Mouse (Mus musculus) T-cell, adult 2 months (primary cell): ENCODE results near the gene Cat.
A peak's percentile ranks its signal among the peaks of the same experiment; 100 is the strongest.

ENCODE experiments used
- DNase-seq: peaks from one replicate; pipeline ENCODE4 v3.0.0; 2022; ENCODE audit warnings: low spot score

Cat gene

GRCm38 (mm10) chr2:103477456-103477855 is 7.5 kb downstream of the Cat start:
- no peak for DNase-seq

- peak; percentile 8 for DNase-seq
Measured at GRCm38 (mm10) chr2:103476657-103477056, 8.3 kb downstream of the Cat start.

DNA sequence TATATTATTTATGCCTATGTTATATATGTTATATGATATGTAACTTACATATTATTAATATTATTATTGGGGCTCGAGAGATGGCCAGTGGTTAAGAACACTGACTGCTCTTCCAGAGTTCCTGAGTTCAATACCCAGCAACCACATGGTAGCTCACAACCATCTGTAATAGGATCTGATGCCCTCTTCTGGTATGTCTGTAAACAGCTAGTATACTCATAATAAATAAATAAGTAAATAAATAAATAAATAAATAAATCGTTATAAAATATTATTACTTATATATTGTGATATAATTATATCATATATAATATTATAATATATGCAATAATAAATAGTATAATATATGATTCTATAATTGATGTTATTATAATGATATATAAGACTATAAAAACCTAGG is 8.8 kb downstream of the Cat start:
- no peak for DNase-seq

- no peak for DNase-seq
Measured at GRCm38 (mm10) chr2:103473362-103473761, 11.6 kb downstream of the Cat start.

GRCm38 (mm10) chr2:103466984-103467588 is 17.9 kb downstream of the Cat start:
- DNase-seq = no peak

- no peak for DNase-seq
Measured at GRCm38 (mm10) chr2:103466272-103466671, 18.7 kb downstream of the Cat start.

GRCm38 (mm10) chr2:103465429-103465828 is 19.5 kb downstream of the Cat start:
- DNase-seq = no peak

- no peak for DNase-seq
Measured at GRCm38 (mm10) chr2:103464524-103464923, 20.4 kb downstream of the Cat start.

- no peak for DNase-seq
Measured at GRCm38 (mm10) chr2:103462746-103463145, 22.2 kb downstream of the Cat start.

DNA sequence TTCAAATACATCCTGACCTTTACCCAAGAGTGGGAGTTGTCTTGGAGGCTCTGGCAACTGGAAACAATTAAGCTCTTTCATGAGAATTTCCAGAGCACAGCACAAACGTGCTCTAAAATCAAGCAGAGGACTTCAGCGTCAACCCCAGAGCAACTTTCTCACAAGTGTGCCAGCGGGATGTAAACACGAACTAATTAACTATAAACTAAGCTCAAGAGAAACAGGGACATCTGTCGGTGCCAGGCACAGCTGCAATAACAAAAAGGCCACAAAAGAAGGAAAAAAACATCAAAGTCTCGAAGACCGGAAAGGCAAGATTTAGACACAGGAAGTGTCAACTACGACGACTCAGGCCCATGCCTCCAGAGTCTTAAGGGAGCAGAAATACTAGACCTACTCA is 23.2 kb downstream of the Cat start:
- no peak for DNase-seq

DNA sequence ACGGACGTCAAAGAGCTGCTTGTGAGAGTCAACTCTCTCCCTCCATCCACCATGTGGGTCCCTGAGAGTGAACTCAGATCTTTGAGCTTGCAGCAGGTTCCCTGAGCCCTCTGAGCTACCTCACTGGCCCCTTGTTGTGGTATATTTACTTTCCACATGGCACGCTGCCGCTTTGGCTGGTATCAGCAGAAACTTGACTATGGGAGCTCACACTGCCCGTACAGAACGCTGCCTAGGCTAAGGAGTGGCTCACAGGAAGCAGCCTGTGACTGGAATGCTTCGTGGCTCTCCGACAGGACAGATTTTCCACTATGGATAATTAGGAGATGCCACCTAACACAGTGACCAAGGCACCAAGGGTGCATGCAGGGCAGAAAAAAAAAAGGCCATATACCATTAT is 23.8 kb downstream of the Cat start:
- no peak for DNase-seq

DNA sequence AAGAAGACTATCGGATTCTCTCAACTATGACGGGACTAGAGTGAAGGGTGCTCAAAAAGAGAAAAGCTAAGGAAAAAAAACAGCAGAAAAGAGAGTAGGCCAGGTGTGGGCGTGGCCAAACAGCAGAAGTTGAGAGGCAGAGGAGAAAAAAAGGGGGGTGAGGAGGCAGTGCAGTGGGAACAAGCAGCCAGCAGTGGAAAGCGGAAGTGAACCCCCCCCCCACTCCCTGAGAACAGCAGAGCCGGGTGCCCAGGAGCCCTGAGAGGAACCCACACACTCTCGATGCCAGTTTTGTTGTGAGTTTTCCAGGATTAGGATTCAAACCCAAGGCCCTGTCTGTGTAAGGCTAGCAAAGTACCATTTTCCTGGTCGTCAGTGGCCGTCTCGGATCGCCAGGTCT is 25.9 kb downstream of the Cat start:
- no peak for DNase-seq

DNA sequence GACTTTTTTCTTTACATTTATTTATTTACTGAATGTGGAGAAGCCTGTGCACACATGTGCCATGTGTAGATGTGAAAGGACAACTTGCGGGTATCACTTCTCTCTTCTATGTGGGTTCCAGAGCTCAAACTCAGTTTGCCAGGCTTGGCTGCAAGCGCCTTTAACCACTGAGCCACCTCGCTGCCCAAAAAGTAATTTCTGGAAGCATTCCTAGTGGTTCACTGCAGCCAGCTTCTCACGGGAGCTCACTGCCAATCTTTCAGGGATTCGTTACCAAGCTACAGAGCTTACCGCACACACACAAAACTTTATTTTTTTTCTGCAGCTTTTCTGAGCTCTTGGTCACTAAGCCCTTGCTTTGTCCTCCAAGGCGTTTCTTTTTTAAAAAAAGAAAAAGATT is 27.3 kb downstream of the Cat start:
- DNase-seq = no peak

- DNase-seq = no peak
Measured at GRCm38 (mm10) chr2:103457048-103457447, 27.9 kb downstream of the Cat start.

DNA sequence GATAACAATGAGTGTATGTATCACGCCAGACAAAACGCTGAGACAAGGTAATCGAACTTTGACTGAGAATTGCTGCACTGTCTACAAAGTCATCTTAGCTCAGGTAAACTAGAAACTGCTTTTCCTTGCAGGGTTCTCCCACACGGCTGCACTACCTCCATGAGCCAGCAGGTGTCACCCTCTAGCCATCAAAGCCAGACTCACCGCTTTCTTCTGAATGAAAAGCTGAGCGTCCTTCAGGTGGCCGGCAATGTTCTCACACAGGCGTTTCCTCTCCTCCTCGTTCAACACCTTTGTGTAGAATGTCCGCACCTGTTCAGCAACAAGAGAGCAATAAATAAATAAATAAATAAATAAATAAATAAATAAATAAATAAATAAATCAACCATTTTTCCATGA is 28.3 kb downstream of the Cat start:
- DNase-seq = peak; percentile 78

DNA sequence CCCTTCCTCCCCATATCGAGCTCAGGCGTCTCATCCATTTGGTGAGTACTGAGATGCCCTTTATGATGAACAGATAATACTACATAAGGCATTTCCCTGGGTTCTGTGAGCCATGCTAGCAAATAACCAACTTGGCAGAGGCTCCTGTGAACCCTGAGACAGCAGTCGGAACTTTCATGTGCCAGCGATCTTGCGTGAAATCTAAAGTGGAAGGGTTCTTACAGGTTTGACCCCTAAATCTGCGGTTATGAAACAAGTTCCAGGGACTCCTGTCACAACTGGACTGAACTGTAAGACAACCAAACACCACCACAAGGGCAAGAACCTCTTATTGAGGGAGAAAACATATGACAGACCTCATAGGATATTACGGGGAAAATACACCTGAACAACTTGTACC is 29.2 kb downstream of the Cat start:
- DNase-seq = no peak

DNA sequence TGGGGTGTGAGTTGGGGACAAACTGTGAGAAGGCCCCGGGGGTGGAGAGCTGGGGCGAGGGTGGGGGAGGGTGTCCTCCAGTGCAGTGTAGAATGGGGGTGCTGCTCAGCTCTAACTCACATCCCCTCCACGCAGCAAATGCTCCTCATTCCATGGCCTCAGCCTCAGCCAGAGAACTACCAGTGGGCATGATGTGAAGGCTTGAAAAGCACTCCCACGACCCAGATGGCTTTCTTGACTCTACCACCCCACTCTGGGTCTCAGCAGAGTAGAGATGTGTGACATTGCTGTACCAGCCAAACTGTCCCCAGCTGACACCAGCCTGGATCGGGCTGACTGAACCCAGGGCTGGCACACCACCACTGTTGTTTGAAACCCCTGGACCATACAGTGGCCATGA is 32.4 kb downstream of the Cat start:
- no peak for DNase-seq

GRCm38 (mm10) chr2:103450267-103450666 is 34.7 kb downstream of the Cat start:
- DNase-seq = no peak

DNA sequence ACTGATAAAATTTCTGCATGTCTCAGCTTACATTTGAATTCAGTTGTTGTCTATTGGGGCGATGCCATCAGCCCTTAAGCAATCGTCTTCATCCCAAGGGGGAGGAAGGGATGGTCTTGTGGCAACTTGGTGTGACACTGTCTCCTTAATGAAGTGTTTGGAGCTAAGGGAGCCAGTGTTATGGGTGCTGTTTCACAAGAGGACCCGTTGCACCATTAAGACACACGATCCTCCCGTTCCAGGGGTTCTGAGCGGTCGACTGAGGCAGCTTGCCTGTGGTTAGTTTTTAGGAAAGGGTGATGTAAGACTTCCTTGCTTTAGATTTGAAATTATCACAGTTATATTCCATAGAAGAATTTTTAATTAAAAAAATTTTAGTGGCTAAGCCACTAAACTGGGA is 35.1 kb downstream of the Cat start:
- DNase-seq = no peak

DNA sequence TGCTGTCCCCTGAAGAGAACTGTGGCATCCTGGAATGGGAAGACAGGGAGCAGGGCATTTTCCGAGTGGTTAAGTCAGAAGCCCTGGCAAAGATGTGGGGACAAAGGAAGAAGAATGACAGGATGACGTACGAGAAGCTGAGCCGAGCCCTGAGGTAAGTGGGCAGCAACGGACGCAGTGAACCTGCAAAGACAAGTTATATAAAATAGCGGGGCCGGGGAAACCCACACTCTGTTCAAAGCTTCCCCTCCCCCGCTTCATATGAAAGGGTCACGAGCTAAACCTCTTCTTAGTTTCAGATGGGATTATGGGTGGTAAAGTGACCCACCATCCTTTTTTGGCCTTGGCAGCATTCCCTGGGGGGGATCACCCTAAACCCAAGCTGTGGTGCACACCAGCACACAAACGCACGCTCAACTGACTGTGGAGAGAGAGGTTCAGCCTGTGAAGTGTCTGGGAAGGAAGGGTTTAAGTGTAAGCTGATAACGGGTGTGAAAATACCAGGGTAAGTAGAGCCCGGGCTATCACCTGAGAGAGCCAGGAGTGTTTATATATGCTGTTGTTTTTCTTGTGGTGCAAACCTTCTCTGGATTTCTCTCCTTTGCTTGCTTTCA is 35.9 kb downstream of the Cat start:
- no peak for DNase-seq

- no peak for DNase-seq
Measured at GRCm38 (mm10) chr2:103446326-103446725, 38.6 kb downstream of the Cat start.

DNA sequence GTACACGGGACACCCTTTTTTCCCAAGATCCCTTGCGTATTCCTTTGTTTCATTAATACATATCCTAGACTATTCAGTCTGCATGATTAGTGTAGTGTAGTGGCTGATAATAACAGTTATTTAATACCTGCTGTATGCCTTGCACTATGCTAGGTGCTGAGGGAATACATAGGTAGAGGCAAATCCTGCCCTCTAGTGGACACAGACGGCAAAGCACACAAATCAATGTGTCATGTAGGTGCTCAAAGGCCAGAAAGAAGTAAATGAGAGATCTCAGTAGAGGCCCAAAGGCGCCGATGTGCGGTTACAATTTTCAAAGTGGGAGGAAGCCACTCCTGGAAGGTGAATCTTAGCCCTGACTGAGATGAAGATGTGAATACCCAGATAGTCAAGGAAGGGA is 39.2 kb downstream of the Cat start:
- peak; percentile 19 for DNase-seq

- peak; percentile 24 for DNase-seq
Measured at GRCm38 (mm10) chr2:103439710-103440109, 45.2 kb downstream of the Cat start.

- no peak for DNase-seq
Measured at GRCm38 (mm10) chr2:103439071-103439622, 45.8 kb downstream of the Cat start.
